Mouse (Mus musculus) intestine, embryonic 14.5 days (tissue): ENCODE results near the gene Trib3. TPM values are rescaled to one million over a fixed set of nuclear protein-coding genes. Genes with fewer than 3 reads are reported as not detected.
A peak's percentile ranks its signal among the peaks of the same experiment; 100 is the strongest.
"Not testable (repeated sequence)": the region's sequence is repeated elsewhere in the genome, so short reads cannot be mapped to it uniquely, and the experiment has no call there.

Experiments
- ATAC-seq: fragments of 200-750 bp; cut with Nextera tagmentation; replicated peaks from 2 replicates; pipeline ENCODE4 v1.8.0; 2017; ENCODE audit warnings: low read depth, moderate number of reproducible peaks, moderate TSS enrichment, moderate library complexity; ENCODE audit not compliant: low FRiP score, low TSS enrichment
- DNase-seq: peaks from one replicate; pipeline ENCODE4 v3.0.0-alpha.2; 2018; ENCODE audit warnings: low spot score
- H3K27ac ChIP-seq: fragments of 300-500 bp; sonication (generic); 2 replicates; pipeline ENCODE4 v1.5.1; 2014; ENCODE audit warnings: low read depth, mild to moderate bottlenecking, control low read depth
- H3K27me3 ChIP-seq: fragments of 300-500 bp; sonication (generic); replicated peaks from 2 replicates; pipeline ENCODE4 v1.6.1; 2014; ENCODE audit warnings: low read length, control low read depth; ENCODE audit not compliant: control insufficient read depth, insufficient read depth
- H3K36me3 ChIP-seq: fragments of 300-500 bp; sonication (generic); 2 replicates; pipeline ENCODE4 v1.6.1; 2014; ENCODE audit warnings: low read length, control low read depth; ENCODE audit not compliant: control insufficient read depth, insufficient read depth
- H3K4me1 ChIP-seq: fragments of 300-500 bp; sonication (generic); replicated peaks from 2 replicates; pipeline ENCODE4 v1.6.1; 2014; ENCODE audit warnings: low read length, control low read depth, mixed read lengths; ENCODE audit not compliant: control insufficient read depth, insufficient read depth
- H3K4me2 ChIP-seq: fragments of 300-500 bp; sonication (generic); 2 replicates; pipeline ENCODE4 v1.6.1; 2014; ENCODE audit warnings: low read length
- H3K4me3 ChIP-seq: fragments of 300-500 bp; sonication (generic); 2 replicates; pipeline ENCODE4 v1.5.1; 2014; ENCODE audit warnings: low read depth, low read length, control low read depth, mixed read lengths
- H3K9ac ChIP-seq: fragments of 300-500 bp; sonication (generic); 2 replicates; pipeline ENCODE4 v1.6.1; 2014; ENCODE audit warnings: mild to moderate bottlenecking, low read length
- H3K9me3 ChIP-seq: fragments of 300-500 bp; sonication (generic); 2 replicates; pipeline ENCODE4 v1.6.1; 2016; ENCODE audit warnings: low read length, control low read depth; ENCODE audit not compliant: control insufficient read depth
- WGBS: fragments of 180-500 bp; shearing (Covaris S2); extraction: QIAGEN DNeasy Blood & Tissue Kit; methylation state at CpG from one replicate; pipeline ENCODE4 v1.1.7; 2014; 5-methylcytosine and 5-hydroxymethylcytosine counted together
- polyA plus RNA-seq: library from polyadenylated mRNA; unstranded; fragments of >200 nt; fragmentation: Nextera tagmentation; extraction: Ambion mirVana; gene quantifications from 2 replicates; pipeline ENCODE4 v1.2.1, GENCODE M21; 2014

Gene Trib3
- polyA plus RNA-seq, 1 experiment from 2014 or later, result 2.8 TPM

DNA sequence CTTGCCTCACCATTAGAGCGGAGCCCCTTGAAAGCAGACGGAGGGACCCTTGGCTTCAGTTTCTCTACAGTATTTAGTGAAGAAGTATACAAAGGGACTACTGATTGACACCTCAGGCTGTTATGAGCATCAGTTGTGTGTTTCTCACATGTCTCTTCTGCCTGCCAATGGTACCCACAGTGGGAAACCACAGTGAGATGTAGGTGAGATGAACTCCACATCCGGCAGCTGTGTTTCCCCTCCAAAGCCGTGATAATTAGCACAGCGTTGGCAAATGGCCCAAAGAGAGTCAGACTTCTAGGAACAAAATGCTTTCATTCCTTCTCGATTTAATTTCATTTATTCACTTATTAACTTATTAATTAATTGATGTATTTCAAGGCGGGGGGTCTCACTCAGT is 28.3 kb upstream of the Trib3 start:
- no peaks in the 10 kb centered on the region for H3K36me3 ChIP-seq
- no peak overlapping the region for H3K9ac ChIP-seq
- 0 out of 2 replicates have a peak, but pooled peaks cover 6% of the 10 kb centered on the region for H3K27me3 ChIP-seq
- H3K4me2 ChIP-seq, result no peak overlapping the region
- no peak overlapping the region for H3K4me3 ChIP-seq
- DNase-seq (no peak), ATAC-seq (no peak)
- H3K9me3 ChIP-seq, result no peaks in the 10 kb centered on the region
- 84% methylated on average over 7 of the region's 7 CpGs for WGBS
- H3K4me1 ChIP-seq, result peaks cover 16% of the 10 kb centered on the region; the same call in 1 of the 2 replicates
- H3K27ac ChIP-seq, result no peak overlapping the region

DNA sequence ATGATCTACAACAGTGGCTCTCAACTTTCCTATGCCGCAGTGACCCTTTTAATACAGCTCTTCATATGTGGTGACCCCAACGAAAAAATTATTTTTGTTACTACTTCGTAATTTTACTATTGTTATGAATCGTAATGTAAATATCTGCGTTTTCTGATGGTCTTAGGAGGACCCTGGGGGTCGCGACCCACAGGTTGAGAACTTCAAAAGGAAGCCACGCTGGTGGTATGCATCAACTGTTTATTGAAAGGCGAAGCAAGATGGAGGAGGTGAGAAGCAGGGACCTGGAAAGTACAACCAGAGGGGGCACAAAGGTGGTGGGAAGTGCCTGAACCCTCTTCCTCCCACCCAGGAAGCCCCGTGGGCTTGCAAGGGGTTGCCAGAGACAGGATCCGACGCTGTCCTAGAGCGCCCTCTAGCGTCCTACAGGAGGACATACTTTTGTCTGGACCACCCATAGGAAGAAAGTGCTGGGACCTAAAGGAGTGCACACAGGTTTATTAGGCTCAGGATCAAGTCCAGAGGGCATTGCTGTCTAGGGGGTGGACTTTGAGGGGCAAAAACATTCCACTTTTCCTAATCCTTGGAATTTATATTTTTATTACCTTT is 24.8 kb upstream of the Trib3 start:
- H3K4me3 ChIP-seq, result no peak overlapping the region
- no peak; the same call in 1 of the 2 replicates for ATAC-seq
- H3K4me2 ChIP-seq, result no peak overlapping the region
- H3K27ac ChIP-seq, result no peak overlapping the region
- H3K4me1 ChIP-seq, result no peaks in the 10 kb centered on the region
- DNase-seq, result peak; percentile 71
- H3K27me3 ChIP-seq, result no peaks in the 10 kb centered on the region
- no peaks in the 10 kb centered on the region for H3K36me3 ChIP-seq
- no peak overlapping the region for H3K9ac ChIP-seq
- H3K9me3 ChIP-seq, result no peaks in the 10 kb centered on the region
- WGBS, result 29% methylated on average over 14 of the region's 14 CpGs

DNA sequence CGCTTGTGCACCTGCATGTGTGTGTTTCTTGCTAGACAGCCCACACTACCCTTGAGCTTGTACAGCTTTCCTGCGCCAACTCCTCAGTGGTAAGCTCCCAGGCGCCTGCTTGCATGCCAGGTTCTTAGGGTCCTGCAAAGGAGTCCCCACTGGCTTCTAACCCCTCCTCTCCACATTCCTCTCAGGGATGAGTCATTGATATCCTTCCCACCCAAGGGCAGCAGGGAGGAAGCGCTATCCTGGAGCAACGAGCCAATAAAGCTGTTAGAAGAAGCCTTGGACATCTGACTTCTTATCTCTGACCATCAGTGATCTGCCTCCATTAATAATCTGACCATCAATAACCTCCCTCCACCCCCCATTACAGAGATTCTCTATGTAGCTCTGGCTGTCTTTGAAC is 24.1 kb upstream of the Trib3 start:
- Histone ChIP-seq H3K4me1 (no peaks in the 10 kb centered on the region), H3K4me2 (no peak overlapping the region), H3K36me3 (no peaks in the 10 kb centered on the region), H3K4me3 (no peak overlapping the region), H3K27ac (no peak overlapping the region), H3K9me3 (no peaks in the 10 kb centered on the region), H3K9ac (no peak overlapping the region), H3K27me3 (no peaks in the 10 kb centered on the region)
- WGBS, result 55% methylated on average over 5 of the region's 5 CpGs
- DNase-seq (no peak), ATAC-seq (no peak)

GRCm38 (mm10) chr2:152363245-152364147 is 19.7 kb upstream of the Trib3 start:
- 0 out of 2 replicates have a peak, but pooled peaks cover 3% of the 10 kb centered on the region for H3K4me1 ChIP-seq
- H3K9ac ChIP-seq, result 0 out of 2 replicates have a peak overlapping the region, but pooled peaks have one; percentile 7
- no peaks in the 10 kb centered on the region for H3K27me3 ChIP-seq
- peak overlapping the region; percentile 42 for H3K4me2 ChIP-seq
- peak; percentile 47 for ATAC-seq
- peak overlapping the region; percentile 16; the same call in 1 of the 2 replicates for H3K4me3 ChIP-seq
- no peaks in the 10 kb centered on the region for H3K9me3 ChIP-seq
- H3K36me3 ChIP-seq, result no peaks in the 10 kb centered on the region
- H3K27ac ChIP-seq, result no peak overlapping the region
- peak; percentile 89 for DNase-seq
- 9% methylated on average over 17 of the region's 17 CpGs for whole genome bisulfite sequencing

DNA sequence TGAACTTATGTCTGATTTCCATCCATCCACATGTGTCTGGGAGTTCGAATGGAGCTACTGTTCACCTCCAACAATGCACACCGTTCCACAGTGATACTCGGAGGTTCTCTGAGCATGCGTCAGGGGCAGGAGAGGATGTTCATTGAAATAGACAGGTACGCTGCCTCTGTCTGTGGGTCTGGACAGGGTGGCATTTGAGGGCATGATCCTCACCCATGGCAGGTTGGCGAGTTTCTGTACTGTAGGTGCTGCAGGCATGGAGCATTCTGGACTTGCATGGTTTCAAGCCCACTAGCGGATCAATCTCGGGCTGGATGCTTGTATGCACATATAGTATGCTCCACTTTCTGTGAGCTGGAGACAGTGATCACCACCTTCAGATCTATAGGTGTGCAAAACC is 17.4 kb upstream of the Trib3 start:
- no peak for ATAC-seq
- Histone ChIP-seq H3K9ac (no peak overlapping the region), H3K27me3 (no peaks in the 10 kb centered on the region), H3K27ac (no peak overlapping the region), H3K4me3 (no peak overlapping the region), H3K4me1 (0 out of 2 replicates have a peak, but pooled peaks cover 3% of the 10 kb centered on the region), H3K9me3 (no peaks in the 10 kb centered on the region), H3K4me2 (no peak overlapping the region), H3K36me3 (no peaks in the 10 kb centered on the region)
- 89% methylated on average over 8 of the region's 8 CpGs for WGBS
- no peak for DNase-seq

DNA sequence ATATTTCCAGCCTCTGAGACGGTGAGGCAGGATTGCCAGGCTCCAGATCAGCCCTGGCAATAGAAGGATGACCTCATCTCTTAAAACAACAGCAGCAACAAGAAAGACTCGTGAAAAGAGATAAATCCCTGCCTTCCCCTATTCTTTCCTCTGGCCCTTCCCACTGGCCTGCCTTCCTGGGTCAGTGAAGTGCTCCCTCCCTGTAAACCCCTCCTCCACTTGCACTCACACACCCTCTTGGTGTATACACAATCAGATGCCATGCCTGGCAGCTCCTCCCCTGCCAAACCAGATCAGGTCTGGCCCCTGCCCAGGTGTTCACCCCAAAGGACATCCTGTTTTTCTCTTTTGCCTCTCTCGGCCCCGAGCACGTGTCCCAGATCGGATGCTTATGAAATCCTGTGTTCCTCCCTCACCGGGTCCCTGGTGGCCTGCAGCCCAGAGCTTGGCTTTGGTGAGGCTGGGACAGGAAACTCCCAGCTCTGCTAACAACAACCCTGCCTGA is 16.5 kb upstream of the Trib3 start:
- Histone ChIP-seq H3K4me3 (no peak overlapping the region), H3K27me3 (no peaks in the 10 kb centered on the region), H3K36me3 (no peaks in the 10 kb centered on the region), H3K9ac (no peak overlapping the region), H3K27ac (no peak overlapping the region), H3K9me3 (no peaks in the 10 kb centered on the region), H3K4me1 (0 out of 2 replicates have a peak, but pooled peaks cover 3% of the 10 kb centered on the region), H3K4me2 (no peak overlapping the region)
- 37% methylated on average over 7 of the region's 7 CpGs for WGBS
- ATAC-seq (no peak), DNase-seq (no peak)

- Histone ChIP-seq H3K4me1 (0 out of 2 replicates have a peak, but pooled peaks cover 3% of the 10 kb centered on the region), H3K9ac (no peak overlapping the region), H3K27ac (no peak overlapping the region), H3K4me2 (no peak overlapping the region), H3K9me3 (no peaks in the 10 kb centered on the region), H3K27me3 (no peaks in the 10 kb centered on the region), H3K4me3 (no peak overlapping the region), H3K36me3 (no peaks in the 10 kb centered on the region)
- ATAC-seq (peak; percentile 49), DNase-seq (no peak)
- WGBS, result 61% methylated on average over 5 of the region's 5 CpGs
Observed at GRCm38 (mm10) chr2:152359616-152360015, 15.8 kb upstream of the Trib3 start.

DNA sequence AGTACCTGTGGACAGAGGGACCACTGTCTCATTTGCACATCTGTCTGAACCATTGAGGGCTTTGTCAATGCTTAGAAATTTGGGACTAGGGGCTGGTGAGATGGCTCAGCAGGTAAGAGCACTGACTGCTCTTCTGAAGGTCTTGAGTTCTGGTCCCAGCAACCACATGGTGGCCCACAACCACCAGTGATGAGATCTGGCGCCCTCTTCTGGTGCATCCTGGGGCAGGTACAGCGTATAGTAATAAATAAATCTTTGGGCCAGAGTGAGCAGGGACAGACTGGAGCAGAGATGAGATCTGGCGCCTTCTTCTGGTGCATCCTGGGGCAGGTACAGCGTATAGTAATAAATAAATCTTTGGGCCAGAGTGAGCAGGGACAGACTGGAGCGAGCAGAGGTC is 15.1 kb upstream of the Trib3 start:
- H3K27ac ChIP-seq, H3K9ac ChIP-seq, DNase-seq, H3K4me3 ChIP-seq, H3K9me3 ChIP-seq, H3K36me3 ChIP-seq, H3K4me2 ChIP-seq, H3K27me3 ChIP-seq, H3K4me1 ChIP-seq: not testable (repeated sequence)
- 78% methylated on average over 5 of the region's 5 CpGs for whole genome bisulfite sequencing
- peak; percentile 7; the same call in 1 of the 2 replicates for ATAC-seq
